Mouse (Mus musculus): Measurements from ENCODE around the gene Atrnl1.

- TF ChIP-seq CTCF (IDR thresholded peaks at IDR 0.05; ENCODE audit: control insufficient read depth, insufficient read depth, low read length) (no peak), POLR2A (IDR thresholded peaks at IDR 0.05; ENCODE audit: borderline replicate concordance, control insufficient read depth, low read depth, low read length) (no peak)
Observed at GRCm38 (mm10) chr19:57586172-57586571, 24.7 kb upstream of the Atrnl1 start.

Measured in bone marrow, adult 2 months (tissue).